Mouse (Mus musculus) CD4-positive naive resting alpha-beta T cell, adult 57 days (primary cell): ENCODE data around the gene Ace. TPM values are rescaled to one million over a fixed set of nuclear protein-coding genes. Genes with fewer than 3 reads are reported as not detected.

ENCODE experiments used
- total RNA-seq: library from RNA; stranded (reverse); gene quantifications from one replicate; pipeline ENCODE4 v1.2.4, GENCODE M21; 2023

Gene Ace
- total RNA-seq, result 0.80 TPM

DNA sequence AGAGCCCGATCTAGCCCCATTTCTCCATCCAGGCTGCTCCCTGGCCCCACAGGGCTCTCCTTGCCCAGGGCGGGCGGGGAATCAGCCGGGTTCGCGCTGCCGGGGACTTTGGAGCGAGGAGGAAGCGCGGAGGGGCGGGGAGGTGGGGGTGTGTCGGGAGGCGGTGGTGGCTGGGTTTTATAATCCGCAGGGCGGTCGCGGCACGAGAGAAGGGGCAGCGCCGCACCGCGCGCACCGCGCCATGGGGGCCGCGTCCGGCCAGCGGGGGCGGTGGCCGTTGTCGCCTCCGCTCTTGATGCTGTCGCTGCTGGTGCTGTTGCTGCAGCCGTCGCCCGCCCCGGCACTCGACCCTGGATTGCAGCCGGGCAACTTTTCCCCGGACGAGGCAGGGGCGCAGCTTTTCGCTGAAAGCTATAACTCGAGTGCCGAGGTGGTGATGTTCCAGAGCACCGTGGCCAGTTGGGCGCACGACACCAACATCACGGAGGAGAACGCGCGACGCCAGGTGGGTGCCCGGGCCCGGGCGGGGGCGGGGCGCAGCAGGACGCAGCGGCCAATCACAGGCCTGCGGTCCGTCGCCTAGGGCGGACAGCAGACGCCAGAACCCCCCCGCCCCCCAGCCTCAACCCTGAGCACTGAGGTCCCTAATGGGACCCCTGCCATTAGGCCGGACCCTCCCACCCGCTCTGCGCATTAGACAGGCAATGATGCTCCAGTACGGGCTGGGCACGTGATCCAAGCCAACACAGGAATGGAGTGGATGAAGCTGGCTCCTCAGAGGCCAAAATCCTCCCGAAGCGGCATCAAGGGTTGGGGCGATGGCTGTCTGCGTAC is at the start of gene Ace:
Gene Ace, plus strand, starts transcription at position 205 of the 834 bp plus-strand sequence.

DNA sequence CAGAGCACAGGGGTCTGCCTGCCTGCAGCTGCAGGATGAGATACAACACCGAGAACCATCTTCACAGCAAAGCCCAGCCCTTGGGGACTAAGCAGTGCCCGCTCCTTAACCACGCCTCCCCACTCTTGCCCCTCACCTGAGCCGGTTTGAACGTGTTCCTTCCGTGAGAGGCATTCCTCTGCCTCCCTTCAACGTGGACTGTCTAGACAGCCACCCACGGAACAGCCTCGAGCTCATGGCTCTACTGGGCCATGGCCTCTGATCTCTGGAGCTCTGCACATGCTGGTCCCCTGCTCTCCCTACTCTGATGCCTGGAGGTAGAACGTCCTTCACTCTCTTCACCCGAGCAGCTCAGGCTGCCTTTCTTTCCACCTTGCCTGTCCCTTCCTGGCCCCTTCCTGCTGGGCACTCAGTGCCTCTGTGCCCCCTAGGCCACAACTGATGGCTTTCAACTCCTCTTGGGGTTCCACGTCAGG is 14.8 kb upstream of the Ace start, which contains the start of gene Cyb561:
Gene Cyb561, minus strand, starts transcription at position 426 of the 476 bp plus-strand sequence.

DNA sequence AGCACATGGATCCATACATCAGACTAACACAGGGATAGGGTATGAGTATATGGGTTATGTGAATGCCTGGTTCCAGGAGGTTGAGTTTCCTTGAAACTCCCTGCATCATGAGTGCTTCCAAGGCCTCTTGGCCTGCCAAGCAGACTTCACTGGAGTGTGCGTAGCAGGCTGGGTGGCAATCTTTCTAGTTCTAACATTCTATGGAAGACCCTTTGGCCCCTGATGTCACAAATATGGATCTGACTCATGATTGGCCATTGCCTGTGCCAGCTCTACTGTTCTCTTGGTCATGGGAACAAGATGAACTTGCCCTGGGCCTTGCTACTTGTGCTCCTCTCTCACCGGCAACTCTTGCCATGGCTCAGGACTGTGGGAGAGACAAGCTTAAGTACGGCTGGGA is 26.6 kb downstream of the Ace start, which contains the start of gene Ace3:
Gene Ace3, plus strand, starts transcription at position 301 of the 400 bp plus-strand sequence.

DNA sequence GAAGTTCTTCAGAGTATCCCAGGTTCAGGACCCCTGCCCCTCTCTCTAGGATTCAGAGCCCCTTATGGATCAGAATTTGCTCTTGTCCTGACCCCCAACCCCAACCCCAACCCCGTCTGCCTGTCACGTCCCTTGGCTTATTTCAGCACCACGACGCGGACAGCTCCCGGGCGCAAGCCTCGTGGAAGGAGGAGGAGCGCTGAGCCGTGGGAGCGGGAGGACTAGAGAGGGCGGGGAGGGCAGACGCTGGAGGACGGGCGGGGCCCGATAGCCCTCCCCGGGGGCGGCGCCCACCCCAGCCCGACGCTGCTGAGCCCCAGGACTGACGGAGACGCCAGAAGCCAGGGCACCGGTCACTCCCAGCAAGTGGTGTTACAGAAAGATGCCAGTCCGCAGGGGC is 40.1 kb downstream of the Ace start, which contains the start of gene Kcnh6:
Gene Kcnh6, plus strand, starts transcription at position 304 of the 400 bp plus-strand sequence.

DNA sequence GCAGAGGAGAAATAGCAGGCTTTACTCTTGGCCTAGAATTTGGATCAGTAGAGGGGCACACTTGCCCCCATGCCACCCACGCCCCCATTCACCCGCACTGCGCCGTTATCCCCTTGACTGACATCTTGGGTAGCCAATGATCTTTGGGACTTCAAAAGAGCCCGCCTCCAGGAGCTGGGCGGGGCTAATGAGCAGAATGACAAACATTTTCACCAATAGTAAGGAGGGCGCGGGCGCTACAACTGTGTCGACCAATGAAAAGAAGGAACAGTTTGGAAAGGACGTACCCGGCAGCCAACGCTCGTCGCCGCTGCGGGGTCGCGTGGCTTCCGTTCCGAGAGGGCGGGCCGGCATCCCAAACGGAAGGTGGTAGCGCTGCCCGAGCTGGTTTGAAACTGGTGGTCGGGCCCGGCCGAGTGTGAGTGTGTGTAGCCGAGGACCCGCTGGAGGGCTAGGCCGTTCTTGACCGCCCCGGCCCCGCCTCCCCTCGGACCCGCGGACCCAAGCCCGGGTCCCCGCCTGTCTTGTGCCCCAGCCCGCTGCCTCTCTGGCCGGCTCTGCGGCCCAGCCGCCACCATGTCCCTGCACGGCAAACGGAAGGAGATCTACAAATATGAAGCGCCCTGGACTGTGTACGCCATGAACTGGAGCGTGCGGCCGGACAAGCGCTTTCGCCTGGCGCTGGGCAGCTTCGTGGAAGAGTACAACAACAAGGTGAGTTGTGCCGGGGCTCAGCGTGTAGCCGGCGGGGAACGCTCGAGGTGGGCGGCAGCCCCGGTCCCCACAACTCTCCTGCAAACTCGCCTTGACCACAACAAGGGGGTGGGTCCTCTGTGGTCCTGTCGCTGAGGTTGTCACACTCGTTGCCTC is 69.0 kb downstream of the Ace start, which contains the start of gene Dcaf7:
Gene Dcaf7, plus strand, starts transcription at position 325 of the 870 bp plus-strand sequence.

Other genes with a start within 250 kb of the Ace start
- gene Cyb561, start 14.6 kb upstream of the Ace start, total RNA-seq, result 0.33 TPM
- not detected for gene Ace3, start 26.7 kb downstream of the Ace start, total RNA-seq
- gene Kcnh6, start 40.2 kb downstream of the Ace start, total RNA-seq, result 0.65 TPM
- 64.9 TPM for gene Dcaf7, start 68.9 kb downstream of the Ace start, total RNA-seq
- gene Taco1, start 98.1 kb downstream of the Ace start, total RNA-seq, result 8.3 TPM
- 174 TPM for gene Map3k3, start 116.7 kb downstream of the Ace start, total RNA-seq
- 12.1 TPM for gene Gm10840, start 192.9 kb downstream of the Ace start, total RNA-seq
- gene Limd2, start 192.9 kb downstream of the Ace start, total RNA-seq, result 840 TPM
- gene Strada, start 234.2 kb downstream of the Ace start, total RNA-seq, result 27.2 TPM
- 38.1 TPM for gene Ccdc47, start 248.4 kb downstream of the Ace start, total RNA-seq
- gene Ddx42, start 249.0 kb downstream of the Ace start, total RNA-seq, result 80.4 TPM